Mouse (Mus musculus): ENCODE data around the gene Ppy.

DNA sequence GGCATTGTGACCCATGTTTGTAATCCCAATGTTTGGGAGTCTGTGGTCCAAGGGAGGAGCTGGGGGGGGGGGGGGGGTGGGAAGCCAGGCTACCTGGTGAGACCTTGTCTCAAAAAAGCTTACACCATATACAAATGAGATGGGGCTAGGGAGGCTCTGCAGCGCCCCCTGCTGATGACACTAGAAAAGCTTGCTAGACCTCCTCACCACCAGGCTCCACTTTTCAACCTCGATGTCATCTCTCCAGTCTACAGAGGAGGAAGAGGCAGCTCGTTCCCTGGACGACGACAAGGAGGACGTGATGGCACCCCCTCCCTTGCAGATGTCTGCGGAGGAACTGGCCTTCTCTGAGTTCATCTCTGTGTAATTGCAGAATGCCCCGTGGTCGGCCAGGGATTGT is 47.3 kb downstream of the Ppy start:
- peak; percentile 71; the same call in 1 of the 2 replicates for TF ChIP-seq CTCF (IDR thresholded peaks at IDR 0.05; ENCODE audit: extremely low read depth, insufficient read length, insufficient replicate concordance, low read depth, low read length)
- no peak for TF ChIP-seq POLR2A (IDR thresholded peaks at IDR 0.05; ENCODE audit: low read depth, low read length)
